Mouse (Mus musculus) intestine, embryonic 14.5 days (tissue): ENCODE results near the gene Muc13. TPM values are rescaled to one million over a fixed set of nuclear protein-coding genes. Genes with fewer than 3 reads are reported as not detected.

Experiments used
- ATAC-seq: fragments of 200-750 bp; cut with Nextera tagmentation; replicated peaks from 2 replicates; pipeline ENCODE4 v1.8.0; 2017; ENCODE audit warnings: low read depth, moderate number of reproducible peaks, moderate TSS enrichment, moderate library complexity; ENCODE audit not compliant: low FRiP score, low TSS enrichment
- DNase-seq: peaks from one replicate; pipeline ENCODE4 v3.0.0-alpha.2; 2018; ENCODE audit warnings: low spot score
- H3K27ac ChIP-seq: fragments of 300-500 bp; sonication (generic); 2 replicates; pipeline ENCODE4 v1.5.1; 2014; ENCODE audit warnings: low read depth, mild to moderate bottlenecking, control low read depth
- H3K27me3 ChIP-seq: fragments of 300-500 bp; sonication (generic); replicated peaks from 2 replicates; pipeline ENCODE4 v1.6.1; 2014; ENCODE audit warnings: low read length, control low read depth; ENCODE audit not compliant: control insufficient read depth, insufficient read depth
- H3K36me3 ChIP-seq: fragments of 300-500 bp; sonication (generic); 2 replicates; pipeline ENCODE4 v1.6.1; 2014; ENCODE audit warnings: low read length, control low read depth; ENCODE audit not compliant: control insufficient read depth, insufficient read depth
- H3K4me1 ChIP-seq: fragments of 300-500 bp; sonication (generic); replicated peaks from 2 replicates; pipeline ENCODE4 v1.6.1; 2014; ENCODE audit warnings: low read length, control low read depth, mixed read lengths; ENCODE audit not compliant: control insufficient read depth, insufficient read depth
- H3K4me2 ChIP-seq: fragments of 300-500 bp; sonication (generic); 2 replicates; pipeline ENCODE4 v1.6.1; 2014; ENCODE audit warnings: low read length
- H3K4me3 ChIP-seq: fragments of 300-500 bp; sonication (generic); 2 replicates; pipeline ENCODE4 v1.5.1; 2014; ENCODE audit warnings: low read depth, low read length, control low read depth, mixed read lengths
- H3K9ac ChIP-seq: fragments of 300-500 bp; sonication (generic); 2 replicates; pipeline ENCODE4 v1.6.1; 2014; ENCODE audit warnings: mild to moderate bottlenecking, low read length
- H3K9me3 ChIP-seq: fragments of 300-500 bp; sonication (generic); 2 replicates; pipeline ENCODE4 v1.6.1; 2016; ENCODE audit warnings: low read length, control low read depth; ENCODE audit not compliant: control insufficient read depth
- WGBS: fragments of 180-500 bp; shearing (Covaris S2); extraction: QIAGEN DNeasy Blood & Tissue Kit; methylation state at CpG from one replicate; pipeline ENCODE4 v1.1.7; 2014; 5-methylcytosine and 5-hydroxymethylcytosine counted together
- polyA plus RNA-seq: library from polyadenylated mRNA; unstranded; fragments of >200 nt; fragmentation: Nextera tagmentation; extraction: Ambion mirVana; gene quantifications from 2 replicates; pipeline ENCODE4 v1.2.1, GENCODE M21; 2014

Gene Muc13
- polyA plus RNA-seq, 1 experiment from 2014 or later, result 105 TPM

- peak overlapping the region; percentile 31 for H3K4me2 ChIP-seq
- 67% methylated on average over 4 of the region's 4 CpGs for WGBS
- H3K36me3 ChIP-seq, result no peaks in the 10 kb centered on the region
- H3K9ac ChIP-seq, result peak overlapping the region; percentile 38
- no peaks in the 10 kb centered on the region for H3K27me3 ChIP-seq
- H3K4me1 ChIP-seq, result no peaks in the 10 kb centered on the region
- H3K27ac ChIP-seq, result no peak overlapping the region
- ATAC-seq, result no peak
- H3K4me3 ChIP-seq, result peak overlapping the region; percentile 25
- no peak for DNase-seq
- no peaks in the 10 kb centered on the region for H3K9me3 ChIP-seq
Measured at GRCm38 (mm10) chr16:33795106-33795505, 1.3 kb downstream of the Muc13 start.

DNA sequence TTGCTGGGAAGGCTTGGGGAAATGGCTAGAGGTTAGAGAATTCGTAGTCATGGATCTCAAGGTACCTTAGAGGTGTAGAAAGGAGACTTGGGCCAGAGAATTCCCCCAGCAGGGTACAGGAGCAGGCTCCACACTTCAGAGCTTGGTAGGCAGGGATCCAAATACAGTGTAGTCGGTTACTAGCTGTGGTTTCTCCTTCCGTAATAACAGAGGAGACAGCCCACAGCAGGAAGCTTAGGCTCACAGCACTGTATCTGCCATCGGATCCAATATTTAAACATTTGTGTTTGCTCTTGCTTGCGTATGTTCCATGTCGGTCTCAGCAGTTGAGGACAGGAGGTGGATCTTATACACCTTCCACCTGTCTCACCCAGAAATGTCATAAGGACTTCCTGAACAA lies 2.0 kb downstream of the Muc13 start:
- H3K27ac ChIP-seq, result no peak overlapping the region
- no peaks in the 10 kb centered on the region for H3K27me3 ChIP-seq
- H3K4me3 ChIP-seq, result peak overlapping the region; percentile 25
- DNase-seq (no peak), ATAC-seq (no peak)
- 67% methylated on average over 6 of the region's 6 CpGs for WGBS
- peak overlapping the region; percentile 37; the same call in 1 of the 2 replicates for H3K9ac ChIP-seq
- no peaks in the 10 kb centered on the region for H3K9me3 ChIP-seq
- peak overlapping the region; percentile 36 for H3K4me2 ChIP-seq
- no peaks in the 10 kb centered on the region for H3K4me1 ChIP-seq
- H3K36me3 ChIP-seq, result no peaks in the 10 kb centered on the region

- ATAC-seq, result no peak
- H3K4me2 ChIP-seq, result peak overlapping the region; percentile 36
- H3K4me1 ChIP-seq, result no peaks in the 10 kb centered on the region
- H3K27ac ChIP-seq, result no peak overlapping the region
- H3K9me3 ChIP-seq, result no peaks in the 10 kb centered on the region
- H3K9ac ChIP-seq, result no peak overlapping the region
- WGBS, result 86% methylated on average over 3 of the region's 3 CpGs
- H3K4me3 ChIP-seq, result peak overlapping the region; percentile 25; the same call in 1 of the 2 replicates
- H3K27me3 ChIP-seq, result no peaks in the 10 kb centered on the region
- DNase-seq, result no peak
- no peaks in the 10 kb centered on the region for H3K36me3 ChIP-seq
Measured at GRCm38 (mm10) chr16:33796756-33797155, 2.9 kb downstream of the Muc13 start.

- DNase-seq (no peak), ATAC-seq (no peak)
- Histone ChIP-seq H3K4me1 (no peaks in the 10 kb centered on the region), H3K27ac (no peak overlapping the region), H3K27me3 (no peaks in the 10 kb centered on the region), H3K4me2 (no peak overlapping the region), H3K4me3 (no peak overlapping the region), H3K36me3 (no peaks in the 10 kb centered on the region), H3K9me3 (no peaks in the 10 kb centered on the region), H3K9ac (no peak overlapping the region)
- 63% methylated on average over 5 of the region's 5 CpGs for WGBS
Measured at GRCm38 (mm10) chr16:33797860-33798259, 4.0 kb downstream of the Muc13 start.

GRCm38 (mm10) chr16:33810002-33810401 lies 16.2 kb downstream of the Muc13 start:
- Histone ChIP-seq H3K36me3 (0 out of 2 replicates have a peak, but pooled peaks cover 3% of the 10 kb centered on the region), H3K27me3 (no peaks in the 10 kb centered on the region), H3K9me3 (peaks cover 3% of the 10 kb centered on the region; the same call in 1 of the 2 replicates), H3K4me3 (no peak overlapping the region), H3K27ac (no peak overlapping the region), H3K4me2 (no peak overlapping the region), H3K9ac (no peak overlapping the region), H3K4me1 (no peaks in the 10 kb centered on the region)
- 78% methylated on average over 3 of the region's 3 CpGs for WGBS
- no peak for DNase-seq
- no peak for ATAC-seq

DNA sequence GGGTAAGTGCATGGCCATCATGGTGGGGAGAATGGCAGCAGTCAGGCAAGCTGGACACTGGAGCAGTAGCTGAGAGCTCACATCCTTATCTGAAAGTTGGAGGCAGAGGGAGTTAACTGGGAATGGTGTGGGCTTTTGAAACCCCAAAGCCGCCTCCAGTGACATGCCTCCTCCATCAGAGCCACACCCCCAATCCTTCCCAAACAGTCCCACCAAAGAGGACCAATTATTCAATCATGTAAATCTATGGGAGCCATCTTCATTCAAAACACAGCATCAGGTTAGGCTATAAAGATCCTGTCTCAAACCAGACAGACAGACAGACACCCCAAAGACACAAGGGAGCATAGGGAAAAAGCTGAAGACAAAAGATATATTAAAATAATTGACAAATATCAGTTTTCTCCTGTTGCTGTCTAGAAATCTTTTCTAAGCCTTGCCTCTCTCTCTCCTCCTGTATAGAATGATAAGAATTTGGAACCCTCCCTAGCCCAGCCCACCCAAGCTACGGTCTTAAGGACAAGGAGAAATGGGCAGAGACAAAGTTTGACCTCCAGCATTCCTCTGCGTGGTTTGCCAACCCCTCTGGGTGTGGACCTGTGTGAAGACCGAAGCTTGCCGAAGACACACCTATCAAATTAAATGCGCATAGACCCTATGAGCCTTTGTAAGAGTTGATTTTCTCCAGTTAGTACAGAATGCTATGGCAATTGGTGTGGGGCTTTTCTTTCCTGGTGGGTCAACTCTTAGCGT lies 24.8 kb downstream of the Muc13 start:
- no peak for ATAC-seq

DNA sequence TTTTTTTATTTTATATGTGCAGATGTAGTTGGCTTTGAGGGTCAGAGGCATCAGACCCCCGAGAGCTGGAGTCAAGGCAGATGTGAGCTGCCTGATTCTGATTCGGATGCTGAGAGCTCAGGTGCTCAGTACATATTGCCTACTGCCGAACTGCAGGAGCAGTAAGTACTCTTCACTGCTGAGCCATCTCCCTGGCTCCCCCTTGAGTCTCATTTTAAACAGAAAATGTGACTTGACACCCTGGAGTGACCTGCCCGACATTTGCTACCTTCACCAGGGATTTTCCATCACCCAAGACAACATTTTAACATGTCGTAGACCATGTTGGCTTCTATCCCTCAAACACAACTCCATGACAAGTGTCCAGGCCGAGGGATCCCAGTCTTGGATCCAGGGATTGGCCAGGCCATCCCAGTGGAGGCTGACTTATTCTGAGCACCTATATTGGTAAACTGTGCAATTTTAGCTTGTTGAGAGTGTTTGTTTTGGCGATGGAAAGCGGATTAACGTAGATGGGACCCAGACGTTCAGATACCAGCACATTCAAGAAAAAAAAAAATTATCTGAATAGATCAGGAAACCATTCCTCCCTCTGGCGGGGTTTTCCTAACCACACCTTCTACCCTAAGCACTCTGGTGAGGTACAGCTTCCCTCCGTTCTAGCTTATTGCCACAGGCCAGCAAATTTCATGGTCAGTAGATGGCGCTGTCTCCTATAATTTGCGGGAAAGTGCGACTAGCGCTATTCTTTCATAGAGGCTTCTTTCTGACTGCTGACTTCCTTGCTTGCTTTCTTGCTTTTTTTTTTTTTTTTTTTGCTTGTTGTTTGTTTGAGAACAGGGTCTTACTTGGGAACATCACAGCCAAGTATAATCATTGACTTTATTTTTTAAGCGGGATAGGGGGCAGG lies 26.7 kb downstream of the Muc13 start:
- Histone ChIP-seq H3K4me3 (no peak overlapping the region), H3K9ac (no peak overlapping the region), H3K4me1 (no peaks in the 10 kb centered on the region), H3K36me3 (no peaks in the 10 kb centered on the region), H3K9me3 (no peaks in the 10 kb centered on the region), H3K27ac (no peak overlapping the region), H3K27me3 (no peaks in the 10 kb centered on the region), H3K4me2 (no peak overlapping the region)
- DNase-seq (peak; percentile 97), ATAC-seq (peak; percentile 57)
- 20% methylated on average over 17 of the region's 17 CpGs for WGBS

More for the DNA sequence above, 24.8 kb downstream of the Muc13 start:
- H3K27ac ChIP-seq, result no peak overlapping the region
- H3K9me3 ChIP-seq, result no peaks in the 10 kb centered on the region
- H3K27me3 ChIP-seq, result no peaks in the 10 kb centered on the region
- H3K4me3 ChIP-seq, result no peak overlapping the region
- no peaks in the 10 kb centered on the region for H3K4me1 ChIP-seq
- no peaks in the 10 kb centered on the region for H3K36me3 ChIP-seq
- H3K4me2 ChIP-seq, result no peak overlapping the region
- 87% methylated on average over 7 of the region's 7 CpGs for WGBS
- no peak overlapping the region for H3K9ac ChIP-seq
- DNase-seq, result no peak

- no peak for ATAC-seq
- H3K4me1 ChIP-seq, result no peaks in the 10 kb centered on the region
- 86% methylated on average over 6 of the region's 6 CpGs for WGBS
- H3K9ac ChIP-seq, result no peak overlapping the region
- no peaks in the 10 kb centered on the region for H3K27me3 ChIP-seq
- no peaks in the 10 kb centered on the region for H3K9me3 ChIP-seq
- H3K4me2 ChIP-seq, result no peak overlapping the region
- H3K27ac ChIP-seq, result no peak overlapping the region
- H3K4me3 ChIP-seq, result no peak overlapping the region
- no peak for DNase-seq
- H3K36me3 ChIP-seq, result no peaks in the 10 kb centered on the region
Measured at GRCm38 (mm10) chr16:33824603-33825002, 30.8 kb downstream of the Muc13 start.
